Mouse (Mus musculus) brain, embryonic 14.5 days (tissue): Measurements from ENCODE around the gene Spink4.

ENCODE experiments used
- CTCF ChIP-seq: fragments of 200-500 bp; IDR thresholded peaks from 2 replicates; pipeline ENCODE4 v1.5.1; 2012; ENCODE audit warnings: inconsistent platforms, mild to moderate bottlenecking, moderate library complexity, borderline replicate concordance; ENCODE audit not compliant: insufficient read depth, insufficient read length; ENCODE audit errors: extremely low read depth
- POLR2A ChIP-seq: fragments of 200-500 bp; IDR thresholded peaks from 2 replicates; pipeline ENCODE4 v1.6.1; 2012; ENCODE audit warnings: mild to moderate bottlenecking, inconsistent platforms, borderline replicate concordance; ENCODE audit not compliant: poor library complexity, insufficient read depth, insufficient read length, severe bottlenecking; ENCODE audit errors: extremely low read depth

GRCm38 (mm10) chr4:40938793-40939192, 18.9 kb downstream of the Spink4 start:
- no peak for TF ChIP-seq CTCF
- no peak for TF ChIP-seq POLR2A
